Mouse (Mus musculus) frontal cortex, postnatal 36 days (tissue): ENCODE measurements at regions not wholly inside any gene's neighbourhood (a gene's known extent, or its start where the extent isn't known, plus 50 kb on each side); places are given as distances from the start of the nearest gene placed in this dataset.

Experiments
- DNase-seq, 2 experiments: peaks; one replicate each; pipeline ENCODE4 v3.0.0; 2022; ENCODE audit warnings: low spot score in 2 of 2

- no peak for DNase-seq
Observed at GRCm38 (mm10) chr7:67814861-67815260, 55.3 kb upstream of the Synm start.
